Mouse (Mus musculus) neural tube, embryonic 14.5 days (tissue): Measurements from ENCODE around the gene Cmklr1. TPM values are rescaled to one million over a fixed set of nuclear protein-coding genes. Genes with fewer than 3 reads are reported as not detected.

Source experiments
- ATAC-seq: fragments of 200-750 bp; cut with Nextera tagmentation; 2 replicates; pipeline ENCODE4 v1.8.0; 2017; ENCODE audit warnings: low read depth, mild to moderate bottlenecking, moderate TSS enrichment, moderate library complexity
- H3K27ac ChIP-seq: fragments of 300-500 bp; sonication (generic); 2 replicates; pipeline ENCODE4 v1.5.1; 2014; ENCODE audit warnings: low read depth, mild to moderate bottlenecking, control low read depth, low read length, moderate library complexity, mixed read lengths
- H3K27me3 ChIP-seq: fragments of 300-500 bp; sonication (generic); 2 replicates; pipeline ENCODE4 v1.6.1; 2014; ENCODE audit warnings: low read length; ENCODE audit not compliant: control insufficient read depth, insufficient read depth
- H3K36me3 ChIP-seq: fragments of 300-500 bp; sonication (generic); 2 replicates; pipeline ENCODE4 v1.6.1; 2014; ENCODE audit warnings: low read length, mixed read lengths; ENCODE audit not compliant: control insufficient read depth, insufficient read depth
- H3K4me1 ChIP-seq: fragments of 300-500 bp; sonication (generic); 2 replicates; pipeline ENCODE4 v1.6.1; 2014; ENCODE audit warnings: low read length; ENCODE audit not compliant: control insufficient read depth, insufficient read depth
- H3K4me2 ChIP-seq: fragments of 300-500 bp; sonication (generic); 2 replicates; pipeline ENCODE4 v1.6.1; 2014; ENCODE audit warnings: mild to moderate bottlenecking, low read depth, low read length, control low read depth
- H3K4me3 ChIP-seq: fragments of 300-500 bp; sonication (generic); 2 replicates; pipeline ENCODE4 v1.5.1; 2014; ENCODE audit warnings: low read depth, low read length, control low read depth, mixed read lengths
- H3K9ac ChIP-seq: fragments of 300-500 bp; sonication (generic); replicated peaks from 2 replicates; pipeline ENCODE4 v1.6.1; 2014; ENCODE audit warnings: low read depth, mild to moderate bottlenecking, control low read depth, low read length, mixed read lengths
- H3K9me3 ChIP-seq: fragments of 300-500 bp; sonication (generic); 2 replicates; pipeline ENCODE4 v1.6.1; 2016; ENCODE audit warnings: low read length; ENCODE audit not compliant: control insufficient read depth
- WGBS: fragments of 180-500 bp; shearing (Covaris S2); extraction: QIAGEN DNeasy Blood & Tissue Kit; methylation state at CpG from one replicate; pipeline ENCODE4 v1.1.7; 2014; 5-methylcytosine and 5-hydroxymethylcytosine counted together
- polyA plus RNA-seq: library from polyadenylated mRNA; unstranded; fragments of >200 nt; fragmentation: Nextera tagmentation; extraction: Ambion mirVana; gene quantifications from 2 replicates; pipeline ENCODE4 v1.2.1, GENCODE M21; 2014

The Cmklr1 gene
- polyA plus RNA-seq, 1 experiment from 2014 or later: 0.80 TPM

DNA sequence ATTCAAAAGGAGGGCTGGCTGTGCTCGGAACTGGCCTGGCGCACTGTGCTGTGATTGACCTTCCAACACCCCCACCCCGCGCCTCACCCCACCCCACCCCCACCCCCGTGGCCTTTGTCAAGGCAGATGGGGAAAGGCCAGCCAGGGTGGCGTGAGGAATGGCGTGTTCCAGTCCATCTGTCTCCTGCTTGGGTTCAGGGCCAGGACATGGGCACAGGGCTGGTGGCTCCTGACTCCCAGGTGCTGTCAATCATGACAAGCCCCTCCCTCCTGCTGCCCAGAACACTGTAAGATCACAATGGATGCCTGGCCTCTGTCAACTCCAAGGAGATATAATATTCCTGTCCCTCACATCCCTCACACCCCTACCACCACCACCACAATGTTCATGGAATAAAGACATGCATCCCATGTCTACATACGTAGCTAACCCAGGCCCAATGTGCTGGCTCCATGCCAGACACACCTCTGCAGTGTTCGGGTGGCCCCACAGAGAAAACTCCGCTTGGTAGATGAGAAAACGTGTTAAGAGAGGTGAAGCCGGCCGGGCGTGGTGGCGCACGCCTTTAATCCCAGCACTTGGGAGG lies 30.0 kb downstream of the Cmklr1 start:
- no peaks in the 10 kb centered on the region for H3K36me3 ChIP-seq
- H3K9ac ChIP-seq: no peak overlapping the region
- no peak overlapping the region for H3K27ac ChIP-seq
- 61% methylated on average over 16 of the region's 16 CpGs for WGBS
- no peaks in the 10 kb centered on the region for H3K9me3 ChIP-seq
- no peaks in the 10 kb centered on the region for H3K27me3 ChIP-seq
- no peaks in the 10 kb centered on the region for H3K4me1 ChIP-seq
- no peak for ATAC-seq
- no peak overlapping the region for H3K4me3 ChIP-seq
- no peak overlapping the region for H3K4me2 ChIP-seq

DNA sequence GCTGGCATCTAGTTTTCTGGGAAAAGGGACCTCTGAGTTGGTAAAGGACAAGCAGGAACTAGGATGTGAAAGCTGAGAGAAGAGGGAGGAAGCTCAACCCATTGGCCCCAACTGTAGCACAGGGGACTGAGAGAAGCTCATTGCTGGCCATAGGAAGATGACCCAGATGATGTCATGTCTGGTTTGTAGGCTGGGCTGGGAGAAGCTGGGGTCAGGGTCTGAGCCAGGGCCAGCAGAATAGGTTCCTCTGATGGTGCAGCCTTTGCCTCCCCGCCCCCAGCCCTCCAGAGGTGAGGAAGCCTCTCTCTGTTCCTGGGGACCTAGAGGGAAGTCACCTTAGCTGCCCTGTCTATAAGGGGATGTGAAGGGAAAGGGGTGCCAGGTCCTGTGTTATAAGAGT lies 31.1 kb downstream of the Cmklr1 start:
- H3K4me3 ChIP-seq: no peak overlapping the region
- H3K9me3 ChIP-seq: no peaks in the 10 kb centered on the region
- 82% methylated on average over 1 of the region's 1 CpGs for WGBS
- no peaks in the 10 kb centered on the region for H3K4me1 ChIP-seq
- H3K4me2 ChIP-seq: no peak overlapping the region
- no peak overlapping the region for H3K9ac ChIP-seq
- no peak overlapping the region for H3K27ac ChIP-seq
- ATAC-seq: no peak
- no peaks in the 10 kb centered on the region for H3K27me3 ChIP-seq
- no peaks in the 10 kb centered on the region for H3K36me3 ChIP-seq

DNA sequence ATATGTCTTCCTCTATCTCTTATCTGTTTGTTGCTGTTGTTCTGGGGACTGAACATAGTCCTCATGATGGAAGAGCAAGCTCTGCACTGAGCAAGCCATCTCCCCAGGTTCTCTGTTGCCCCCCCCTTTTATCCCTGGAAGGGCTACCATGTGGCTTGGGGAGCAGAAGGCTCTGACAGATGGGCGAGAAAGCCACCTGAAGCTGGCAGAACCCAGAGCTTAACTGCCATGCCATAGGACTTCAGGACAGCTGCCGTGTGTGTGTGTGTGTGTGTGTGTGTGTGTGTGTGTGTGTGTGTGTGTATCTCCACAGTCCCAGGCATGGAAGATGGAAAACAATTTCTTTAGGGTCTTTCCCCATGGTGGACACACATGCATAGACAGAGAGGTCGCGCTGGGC lies 31.5 kb downstream of the Cmklr1 start:
- no peak for ATAC-seq
- Histone ChIP-seq H3K27me3 (no peaks in the 10 kb centered on the region), H3K4me1 (no peaks in the 10 kb centered on the region), H3K36me3 (no peaks in the 10 kb centered on the region), H3K9ac (no peak overlapping the region), H3K4me3 (no peak overlapping the region), H3K4me2 (no peak overlapping the region), H3K9me3 (no peaks in the 10 kb centered on the region), H3K27ac (no peak overlapping the region)
- WGBS: 88% methylated on average over 4 of the region's 4 CpGs

DNA sequence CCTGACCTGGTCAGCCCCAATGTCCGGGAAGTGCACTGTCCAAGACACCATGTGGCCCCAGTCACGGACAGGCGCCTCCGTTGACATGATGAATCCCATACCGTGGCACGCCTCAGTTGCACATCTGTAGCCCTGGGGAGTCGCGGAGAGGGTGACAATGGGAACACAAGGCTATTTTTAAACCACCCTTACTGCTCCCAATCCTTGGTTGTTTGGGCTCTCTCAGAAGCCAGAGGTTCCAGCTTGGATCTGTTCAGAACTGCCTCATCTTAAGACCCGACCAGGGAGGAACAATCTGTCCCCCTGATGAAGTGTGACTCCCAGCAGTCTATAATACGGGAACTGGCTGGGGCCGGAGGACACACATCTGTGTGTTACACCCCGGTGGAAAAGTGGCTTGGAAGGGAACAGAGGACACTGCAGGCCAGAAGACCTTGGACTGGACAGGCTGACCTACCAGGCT lies 38.4 kb downstream of the Cmklr1 start:
- Histone ChIP-seq H3K27me3 (no peaks in the 10 kb centered on the region), H3K4me1 (0 out of 2 replicates have a peak, but pooled peaks cover 9% of the 10 kb centered on the region), H3K9ac (no peak overlapping the region), H3K9me3 (no peaks in the 10 kb centered on the region), H3K27ac (no peak overlapping the region), H3K36me3 (no peaks in the 10 kb centered on the region), H3K4me2 (no peak overlapping the region), H3K4me3 (no peak overlapping the region)
- 84% methylated on average over 12 of the region's 12 CpGs for WGBS
- no peak for ATAC-seq

DNA sequence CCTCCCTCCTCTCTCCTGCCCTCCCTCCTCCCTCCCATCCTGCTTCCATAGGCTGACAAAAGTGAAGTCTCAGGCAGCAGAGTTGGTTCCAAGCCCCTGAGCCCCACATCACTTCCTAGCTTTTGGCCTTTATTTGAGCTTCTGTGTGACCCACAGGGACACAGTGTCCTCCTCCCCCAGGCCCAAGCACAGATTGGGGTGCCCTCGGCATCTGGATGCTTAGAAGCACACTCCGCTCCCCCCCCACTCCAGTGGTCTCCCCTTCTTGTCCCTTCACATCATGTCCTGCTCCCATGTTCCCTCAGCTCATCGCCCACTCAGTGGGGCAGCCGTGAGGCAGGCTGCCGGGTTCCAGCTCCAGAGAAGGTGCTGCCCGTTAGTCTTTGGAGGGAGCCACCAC lies 39.1 kb downstream of the Cmklr1 start:
- H3K27me3 ChIP-seq: no peaks in the 10 kb centered on the region
- no peaks in the 10 kb centered on the region for H3K9me3 ChIP-seq
- H3K9ac ChIP-seq: no peak overlapping the region
- H3K4me1 ChIP-seq: 0 out of 2 replicates have a peak, but pooled peaks cover 9% of the 10 kb centered on the region
- ATAC-seq: no peak
- H3K27ac ChIP-seq: no peak overlapping the region
- no peaks in the 10 kb centered on the region for H3K36me3 ChIP-seq
- 87% methylated on average over 6 of the region's 6 CpGs for WGBS
- no peak overlapping the region for H3K4me2 ChIP-seq
- no peak overlapping the region for H3K4me3 ChIP-seq

DNA sequence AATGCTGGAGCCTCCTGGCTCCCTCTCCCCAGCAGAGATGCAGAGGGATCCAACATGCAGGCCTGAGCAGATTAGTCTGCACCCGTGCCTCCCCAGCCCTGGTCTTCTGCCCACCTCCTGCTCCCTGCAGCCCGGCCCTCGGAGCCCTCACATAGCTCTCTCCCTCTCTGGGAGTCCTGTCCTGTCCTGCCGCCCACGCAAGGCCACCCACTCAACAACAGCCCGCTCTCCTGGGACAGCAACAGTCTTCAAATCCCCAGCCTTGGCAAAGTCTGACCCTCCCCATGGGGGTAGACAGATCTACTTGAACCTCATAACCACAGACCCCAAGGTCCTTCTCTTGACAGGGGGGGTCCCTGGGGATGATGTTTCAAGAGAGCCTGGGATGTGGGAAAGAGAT lies 39.7 kb downstream of the Cmklr1 start:
- H3K4me3 ChIP-seq: no peak overlapping the region
- no peaks in the 10 kb centered on the region for H3K27me3 ChIP-seq
- no peak overlapping the region; the same call in 1 of the 2 replicates for H3K27ac ChIP-seq
- 43% methylated on average over 6 of the region's 6 CpGs for whole genome bisulfite sequencing
- 0 out of 2 replicates have a peak, but pooled peaks cover 9% of the 10 kb centered on the region for H3K4me1 ChIP-seq
- no peak for ATAC-seq
- H3K36me3 ChIP-seq: no peaks in the 10 kb centered on the region
- no peak overlapping the region for H3K9ac ChIP-seq
- no peaks in the 10 kb centered on the region for H3K9me3 ChIP-seq
- H3K4me2 ChIP-seq: no peak overlapping the region

DNA sequence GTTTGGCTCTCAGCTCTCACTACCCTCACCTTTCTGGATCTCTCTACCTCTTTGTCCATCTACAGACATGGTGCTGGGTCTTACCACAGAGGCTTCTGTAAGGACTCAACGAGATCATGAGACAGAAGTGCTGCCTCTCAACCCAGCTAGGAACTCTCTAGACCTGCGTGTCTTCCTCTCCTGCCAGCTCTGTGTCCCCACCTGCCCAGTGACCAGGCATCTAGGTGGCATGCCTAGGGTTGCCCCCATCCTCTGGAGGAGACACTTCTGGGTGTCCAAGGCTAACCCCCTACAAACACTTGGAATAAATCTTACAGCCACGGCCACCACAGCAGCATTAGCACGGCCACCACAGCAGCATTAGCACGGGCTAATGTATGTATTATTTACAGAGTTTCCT lies 40.3 kb downstream of the Cmklr1 start:
- Histone ChIP-seq H3K4me1 (0 out of 2 replicates have a peak, but pooled peaks cover 9% of the 10 kb centered on the region), H3K36me3 (no peaks in the 10 kb centered on the region), H3K4me2 (no peak overlapping the region), H3K9me3 (no peaks in the 10 kb centered on the region), H3K27me3 (no peaks in the 10 kb centered on the region), H3K9ac (no peak overlapping the region), H3K4me3 (no peak overlapping the region), H3K27ac (no peak overlapping the region; the same call in 1 of the 2 replicates)
- WGBS: 44% methylated on average over 5 of the region's 5 CpGs
- ATAC-seq: no peak

DNA sequence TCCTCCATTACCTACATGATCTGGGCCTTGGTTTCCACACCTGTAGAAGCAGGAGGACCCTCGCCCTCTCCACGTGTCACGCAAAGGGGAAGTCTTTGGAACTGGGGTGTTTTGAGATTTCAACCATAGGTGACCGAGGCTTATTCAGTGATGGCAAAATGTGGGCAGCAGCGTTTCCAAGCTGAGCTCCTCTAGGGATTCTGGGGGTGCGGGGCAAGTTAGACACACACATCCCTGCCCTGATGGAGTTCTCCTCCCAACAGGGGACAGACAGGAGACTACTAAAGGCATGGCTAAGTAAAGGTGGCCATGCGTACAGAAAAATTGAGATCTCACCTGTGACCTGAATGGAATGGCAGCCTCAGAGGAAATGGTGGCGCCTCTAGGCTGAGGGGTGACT lies 41.7 kb downstream of the Cmklr1 start:
- H3K36me3 ChIP-seq: no peaks in the 10 kb centered on the region
- no peak overlapping the region for H3K4me3 ChIP-seq
- H3K4me2 ChIP-seq: no peak overlapping the region
- no peaks in the 10 kb centered on the region for H3K27me3 ChIP-seq
- no peak overlapping the region for H3K27ac ChIP-seq
- peak; percentile 16; the same call in 1 of the 2 replicates for ATAC-seq
- WGBS: 69% methylated on average over 8 of the region's 8 CpGs
- H3K9me3 ChIP-seq: no peaks in the 10 kb centered on the region
- H3K9ac ChIP-seq: no peak overlapping the region
- H3K4me1 ChIP-seq: 0 out of 2 replicates have a peak, but pooled peaks cover 9% of the 10 kb centered on the region

DNA sequence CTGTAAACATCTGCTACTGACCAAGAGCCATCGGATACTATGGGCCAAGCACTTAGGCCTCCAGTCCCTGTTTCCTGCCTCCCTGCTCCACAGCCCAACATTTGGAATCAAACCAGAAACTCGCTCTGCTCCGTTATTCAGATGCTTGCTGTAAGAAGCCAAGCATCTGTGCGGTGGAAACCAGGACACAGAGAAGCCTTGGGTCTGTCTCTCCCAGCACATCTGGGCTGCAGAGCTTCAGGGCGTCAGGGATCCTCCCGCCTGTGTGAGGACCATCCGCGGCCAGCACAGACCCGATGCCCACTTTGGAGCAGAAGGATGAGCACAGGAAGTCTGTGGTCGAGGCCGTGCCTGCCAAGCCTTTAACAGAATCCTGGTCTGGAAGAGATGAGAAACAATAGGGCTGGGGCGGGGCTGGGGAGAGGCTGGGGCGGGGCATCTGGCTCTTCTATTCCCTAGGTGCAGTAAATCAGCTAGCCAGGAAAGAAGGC lies 42.2 kb downstream of the Cmklr1 start:
- Histone ChIP-seq H3K4me3 (no peak overlapping the region), H3K4me1 (0 out of 2 replicates have a peak, but pooled peaks cover 9% of the 10 kb centered on the region), H3K27ac (peak overlapping the region; percentile 52; the same call in 1 of the 2 replicates), H3K9ac (0 out of 2 replicates have a peak overlapping the region, but pooled peaks have one; percentile 32), H3K27me3 (no peaks in the 10 kb centered on the region), H3K4me2 (no peak overlapping the region), H3K36me3 (no peaks in the 10 kb centered on the region), H3K9me3 (no peaks in the 10 kb centered on the region)
- WGBS: 13% methylated on average over 13 of the region's 13 CpGs
- ATAC-seq: peak; percentile 36; the same call in 1 of the 2 replicates
